ENCODE assay signal across 10 mouse cellular contexts in the genomic region with DNA sequence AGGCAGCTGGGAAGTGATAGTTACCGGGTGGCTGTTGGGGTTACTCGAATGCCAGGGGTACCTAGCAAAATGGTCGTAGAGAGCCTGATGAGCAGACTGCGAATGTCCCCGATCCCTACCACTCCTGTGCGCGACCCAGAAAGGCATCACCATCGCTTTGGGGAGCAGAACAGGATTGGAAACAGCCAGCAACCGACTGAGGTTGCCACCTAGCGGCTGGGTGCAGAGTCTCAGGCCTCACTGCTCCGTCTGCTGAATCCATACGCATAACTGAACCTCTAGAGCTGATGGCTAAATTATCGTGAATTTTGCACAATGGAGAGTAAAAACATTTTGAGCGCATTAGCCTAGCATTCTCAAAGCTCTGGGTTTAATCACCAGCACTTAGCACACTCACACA. TPM values are rescaled to one million over a fixed set of nuclear protein-coding genes. Genes with fewer than 3 reads are reported as not detected.
A peak's percentile ranks its signal among the peaks of the same experiment; 100 is the strongest.
DNase-seq lines count a peak whose midpoint lies in the region; ATAC-seq and TF ChIP-seq lines count a peak whose summit lies in the region.
"Had no signal": no experiment of that assay in that cellular context is flagged by ENCODE, and none has a peak within 500 bp of the region (broad histone marks: within the 10 kb centered on the region; RNA-seq: fewer than 3 reads in every experiment).

No protein-coding gene starts in this region.

- no peaks in the 10 kb centered on the region for H3K27me3 ChIP-seq in spleen, adult 2 months (ENCODE audit: control insufficient read depth, insufficient read depth, low read length)
- H3K27me3 ChIP-seq in splenic B cell, adult 2 months (ENCODE audit: control insufficient read depth, insufficient read depth, low read length, poor library complexity, severe bottlenecking): no peaks in the 10 kb centered on the region
- H3K27me3 ChIP-seq: midbrain, embryonic 12.5 days had no signal

- intact Hi-C loops in gastrocnemius, adult 2 months (cut with DNase I): no loop called here

- H3K4me3 ChIP-seq in gastrocnemius, adult 2 months: no peak overlapping the region
- H3K4me3 ChIP-seq in spleen, adult 2 months (ENCODE audit: extremely low read depth, insufficient read depth, insufficient read length): no peak overlapping the region
- H3K4me3 ChIP-seq: midbrain, embryonic 12.5 days had no signal

- TF ChIP-seq CTCF in gastrocnemius, adult 2 months (IDR thresholded peaks at IDR 0.05): peak; percentile 64
- TF ChIP-seq CTCF in spleen, adult 2 months (IDR thresholded peaks at IDR 0.05; ENCODE audit: extremely low read depth, insufficient read depth, insufficient read length, insufficient replicate concordance): peak; percentile 37; the same call in 1 of the 2 replicates

- no peak for TF ChIP-seq POLR2A in spleen, adult 2 months (IDR thresholded peaks at IDR 0.05; ENCODE audit: low read depth, low read length)

- no peaks in the 10 kb centered on the region for H3K4me1 ChIP-seq in spleen, adult 2 months (ENCODE audit: control insufficient read depth, insufficient read depth, insufficient read length)
- H3K4me1 ChIP-seq: midbrain, embryonic 12.5 days had no signal

- H3K27ac ChIP-seq in gastrocnemius, adult 2 months: no peak overlapping the region
- no peak overlapping the region for H3K27ac ChIP-seq in spleen, adult 2 months (ENCODE audit: insufficient read depth, low read length)
- H3K27ac ChIP-seq: midbrain, embryonic 12.5 days had no signal

- 49% methylated on average over 14 of the region's 14 CpGs for WGBS in spleen, adult 2 months

- peak; percentile 59 for ATAC-seq in granulocyte monocyte progenitor cell, adult 5-6 weeks (replicated peaks; ENCODE audit: poor library complexity, severe bottlenecking)

- peak; percentile 29 for DNase-seq in gastrocnemius, adult 2 months
- no peak for DNase-seq in gastrocnemius, adult 8-10 months (ENCODE audit: low spot score in 2 of 2)
- no peak for DNase-seq in spleen, adult 2 months (ENCODE audit: low read depth in 1 of 2, low spot score in 2 of 2)
- no peak for DNase-seq in spleen, postnatal 36 days (ENCODE audit: low spot score in 2 of 2)
- DNase-seq in splenic B cell, adult 2 months (ENCODE audit: low read depth, low spot score): peak; percentile 11
- no peak for DNase-seq in right cerebral cortex, postnatal 25 days
- DNase-seq in urinary bladder, postnatal 10 days (ENCODE audit: low spot score): no peak

- no peaks in the 10 kb centered on the region for H3K36me3 ChIP-seq in spleen, adult 2 months (ENCODE audit: control insufficient read depth, insufficient read depth, low read length)
- no peaks in the 10 kb centered on the region for H3K36me3 ChIP-seq in splenic B cell, adult 2 months (ENCODE audit: control insufficient read depth, insufficient read depth, low read length, poor library complexity, severe bottlenecking)
- H3K36me3 ChIP-seq: midbrain, embryonic 12.5 days had no signal

RNA-seq across cellular contexts. Expression of a gene that starts 17.8 kb away (rescaled TPM):
- total RNA-seq in gastrocnemius, adult 2 months (2021): not detected
- total RNA-seq in gastrocnemius, adult 8-10 months (2022): not detected
- polyA plus RNA-seq in spleen, adult 2 months (2012; rRNA removed): 0.06 TPM in 1 of 2 replicates, not detected in the other
- total RNA-seq in granulocyte monocyte progenitor cell, adult 5-6 weeks (2014; fragmentation: Nextera tagmentation): not detected in 2 replicates
- total RNA-seq in granulocyte monocyte progenitor cell, adult 5-6 weeks (2017): not detected in 2 replicates
- total RNA-seq: heart, postnatal 36 days had no signal
- polyA plus RNA-seq: midbrain, embryonic 12.5 days had no signal

RNA-seq across cellular contexts. Expression of a gene that starts 22.2 kb away (rescaled TPM):
- not detected for total RNA-seq in gastrocnemius, adult 2 months (2021)
- not detected for total RNA-seq in gastrocnemius, adult 8-10 months (2022)
- 0.07 TPM in 1 of 2 replicates, not detected in the other for polyA plus RNA-seq in spleen, adult 2 months (2012; rRNA removed)
- not detected in 2 replicates for total RNA-seq in granulocyte monocyte progenitor cell, adult 5-6 weeks (2014; fragmentation: Nextera tagmentation)
- not detected in 2 replicates for total RNA-seq in granulocyte monocyte progenitor cell, adult 5-6 weeks (2017)
- total RNA-seq: heart, postnatal 36 days had no signal

RNA-seq across cellular contexts. Expression of a gene that starts 35.4 kb away (rescaled TPM):
- not detected for total RNA-seq in gastrocnemius, adult 2 months (2021)
- total RNA-seq in gastrocnemius, adult 8-10 months (2022): not detected
- 10.8 and 13.6 TPM in 2 replicates for polyA plus RNA-seq in spleen, adult 2 months (2012; rRNA removed)
- not detected in 2 replicates for total RNA-seq in granulocyte monocyte progenitor cell, adult 5-6 weeks (2014; fragmentation: Nextera tagmentation)
- total RNA-seq in granulocyte monocyte progenitor cell, adult 5-6 weeks (2017): not detected in 2 replicates
- total RNA-seq: heart, postnatal 36 days had no signal
- polyA plus RNA-seq: midbrain, embryonic 12.5 days had no signal

RNA-seq across cellular contexts. Expression of a gene that starts 57.6 kb away (rescaled TPM):
- total RNA-seq in gastrocnemius, adult 2 months (2021): 10 to 100 TPM in 1 of 2 experiments, 1 to 10 TPM in 1; 6.9 to 10.4 TPM
- 1 to 10 TPM; 5.8 to 8.0 (median 6.1) TPM for total RNA-seq in gastrocnemius, adult 8-10 months (2022)
- 14.7 and 24.3 TPM in 2 replicates for polyA plus RNA-seq in spleen, adult 2 months (2012; rRNA removed)
- 13.5 and 19.1 TPM in 2 replicates for total RNA-seq in granulocyte monocyte progenitor cell, adult 5-6 weeks (2014; fragmentation: Nextera tagmentation)
- 19.7 and 20.1 TPM in 2 replicates for total RNA-seq in granulocyte monocyte progenitor cell, adult 5-6 weeks (2017)

Comparison
In these comparisons a context has a peak if more than half of its experiments do, and no peak if none do; other contexts are left out.
1. DNase-seq: peak in gastrocnemius, adult 2 months (single experiment) and splenic B cell, adult 2 months (single experiment); none in gastrocnemius, adult 8-10 months (0 of 2), spleen, adult 2 months (0 of 2), spleen, postnatal 36 days (0 of 2), right cerebral cortex, postnatal 25 days (single experiment) and urinary bladder, postnatal 10 days (single experiment).